Comparison of ENCODE assay signal across 9 mouse cellular contexts in the genomic region with DNA sequence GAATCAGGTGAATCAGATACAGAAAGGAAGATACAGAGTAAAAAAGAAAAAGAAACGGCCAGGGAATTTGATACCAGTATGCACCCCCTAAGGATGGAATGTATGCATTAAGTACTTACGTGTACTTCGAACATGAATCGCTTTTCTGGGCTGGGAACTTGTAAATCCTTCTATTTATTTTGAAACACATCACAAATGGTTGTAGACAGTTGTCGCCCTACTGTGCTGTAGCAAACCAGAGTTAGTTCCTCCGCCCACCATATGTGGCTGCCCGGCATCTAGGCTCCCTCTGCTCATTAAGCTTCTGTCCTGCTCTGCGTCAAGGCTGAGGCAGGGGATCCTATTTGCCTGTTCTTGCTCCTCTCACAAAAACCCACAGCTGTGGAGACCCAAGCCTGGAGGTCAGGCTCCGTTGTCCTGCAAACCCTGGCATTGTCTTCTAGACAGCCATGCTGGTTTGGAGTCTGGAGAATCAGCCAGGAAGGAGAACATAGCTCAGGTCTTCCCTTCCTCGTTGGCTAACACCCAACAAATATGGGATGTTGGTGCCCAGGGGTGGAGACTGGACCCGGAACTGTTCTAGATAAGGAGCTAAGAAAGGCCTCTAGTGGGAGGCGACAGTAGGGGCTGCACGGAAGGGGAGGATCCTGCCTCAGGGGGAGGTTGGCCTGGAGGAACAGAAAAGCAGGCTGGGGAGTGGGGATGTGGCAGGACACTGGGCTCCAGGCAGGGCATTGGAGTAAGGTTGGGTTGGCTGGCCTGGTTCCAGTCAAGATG.
DNase-seq lines count a peak whose midpoint lies in the region; ATAC-seq and TF ChIP-seq lines count a peak whose summit lies in the region.
"Had no signal": no experiment of that assay in that cellular context is flagged by ENCODE, and none has a peak within 500 bp of the region (broad histone marks: within the 10 kb centered on the region; RNA-seq: fewer than 3 reads in every experiment).

No protein-coding gene starts in this region.

- no peaks in the 10 kb centered on the region for H3K27me3 ChIP-seq in heart, embryonic 15.5 days
- H3K27me3 ChIP-seq in liver, embryonic 12.5 days (replicated peaks), result no peaks in the 10 kb centered on the region
- no peaks in the 10 kb centered on the region for H3K27me3 ChIP-seq in small intestine, adult 2 months (ENCODE audit: control insufficient read depth, insufficient read depth, low read length)
- H3K27me3 ChIP-seq: limb, embryonic 13.5 days had no signal

- peaks cover 26% of the 10 kb centered on the region for H3K4me1 ChIP-seq in heart, embryonic 15.5 days (replicated peaks)
- H3K4me1 ChIP-seq in liver, embryonic 12.5 days, result peaks cover 27% of the 10 kb centered on the region
- peaks cover 2% of the 10 kb centered on the region; the same call in 1 of the 2 replicates for H3K4me1 ChIP-seq in small intestine, adult 2 months (ENCODE audit: control insufficient read depth, insufficient read depth, insufficient read length, low read length)

- WGBS in heart, embryonic 15.5 days, result 53% methylated on average over 13 of the region's 13 CpGs
- WGBS in liver, embryonic 12.5 days (ENCODE audit: insufficient replicate concordance), result 53% methylated on average over 13 of the region's 13 CpGs
- WGBS in small intestine, adult 2 months, result 61% methylated on average over 13 of the region's 13 CpGs

- no peak for TF ChIP-seq POLR2A in small intestine, adult 2 months (IDR thresholded peaks at IDR 0.05; ENCODE audit: low read depth, low read length)

- peak overlapping the region; percentile 0; the same call in 1 of the 2 replicates for H3K4me2 ChIP-seq in heart, embryonic 15.5 days
- peak overlapping the region; percentile 34 for H3K4me2 ChIP-seq in liver, embryonic 12.5 days
- H3K4me2 ChIP-seq: limb, embryonic 13.5 days had no signal

- ATAC-seq in heart, embryonic 15.5 days (replicated peaks; ENCODE audit: insufficient number of reproducible peaks, insufficient read depth, low FRiP score, low read depth), result peak; percentile 70
- ATAC-seq in liver, embryonic 12.5 days, result peak; percentile 76; the same call in 1 of the 2 replicates

- no peak overlapping the region for H3K4me3 ChIP-seq in heart, embryonic 15.5 days
- H3K4me3 ChIP-seq in liver, embryonic 12.5 days, result no peak overlapping the region
- H3K4me3 ChIP-seq in small intestine, adult 2 months (ENCODE audit: low read depth, low read length), result no peak overlapping the region
- H3K4me3 ChIP-seq: limb, embryonic 13.5 days had no signal

- no peak overlapping the region for H3K9ac ChIP-seq in heart, embryonic 15.5 days
- no peak overlapping the region for H3K9ac ChIP-seq in liver, embryonic 12.5 days
- H3K9ac ChIP-seq: limb, embryonic 13.5 days had no signal

- H3K36me3 ChIP-seq in heart, embryonic 15.5 days, result no peaks in the 10 kb centered on the region
- no peaks in the 10 kb centered on the region for H3K36me3 ChIP-seq in liver, embryonic 12.5 days
- no peaks in the 10 kb centered on the region for H3K36me3 ChIP-seq in small intestine, adult 2 months (ENCODE audit: control insufficient read depth, insufficient read depth, low read length)

- H3K27ac ChIP-seq in heart, embryonic 15.5 days, result peak overlapping the region; percentile 56
- no peak overlapping the region; the same call in 1 of the 2 replicates for H3K27ac ChIP-seq in liver, embryonic 12.5 days
- 0 out of 2 replicates have a peak overlapping the region, but pooled peaks have one; percentile 5 for H3K27ac ChIP-seq in small intestine, adult 2 months (ENCODE audit: insufficient read depth, low read depth, low read length)

- peak; percentile 31 for DNase-seq in kidney, adult 11 months
- DNase-seq in kidney, adult 18-20 months, result no peak
- DNase-seq in layer of hippocampus, postnatal 14 days (ENCODE audit: low spot score in 2 of 2), result no peak
- no peak for DNase-seq in layer of hippocampus, adult 9-10 months (ENCODE audit: low spot score)
- DNase-seq in urinary bladder, postnatal 36 days (ENCODE audit: low spot score in 2 of 2), result no peak

- H3K9me3 ChIP-seq in heart, embryonic 15.5 days (replicated peaks), result no peaks in the 10 kb centered on the region
- H3K9me3 ChIP-seq in liver, embryonic 12.5 days (replicated peaks), result no peaks in the 10 kb centered on the region
- H3K9me3 ChIP-seq: limb, embryonic 13.5 days had no signal

- no peak for TF ChIP-seq CTCF in small intestine, adult 2 months (IDR thresholded peaks at IDR 0.05; ENCODE audit: extremely low read depth, insufficient read length, insufficient replicate concordance, low read depth, low read length)
